Mouse (Mus musculus) adrenal gland, adult 8-10 months (tissue): ENCODE data around the gene Rin2. TPM values are rescaled to one million over a fixed set of nuclear protein-coding genes. Genes with fewer than 3 reads are reported as not detected.

Experiments
- DNase-seq: peaks from one replicate; pipeline ENCODE4 v3.0.0; 2022
- total RNA-seq, 4 experiments: library from RNA; stranded (reverse); gene quantifications; 2 replicates each; pipeline ENCODE4 v1.2.4; 2022

Rin2 gene
- total RNA-seq, 4 experiments from 2014 or later, result 24.0 to 37.4 (median 31.6) TPM

DNA sequence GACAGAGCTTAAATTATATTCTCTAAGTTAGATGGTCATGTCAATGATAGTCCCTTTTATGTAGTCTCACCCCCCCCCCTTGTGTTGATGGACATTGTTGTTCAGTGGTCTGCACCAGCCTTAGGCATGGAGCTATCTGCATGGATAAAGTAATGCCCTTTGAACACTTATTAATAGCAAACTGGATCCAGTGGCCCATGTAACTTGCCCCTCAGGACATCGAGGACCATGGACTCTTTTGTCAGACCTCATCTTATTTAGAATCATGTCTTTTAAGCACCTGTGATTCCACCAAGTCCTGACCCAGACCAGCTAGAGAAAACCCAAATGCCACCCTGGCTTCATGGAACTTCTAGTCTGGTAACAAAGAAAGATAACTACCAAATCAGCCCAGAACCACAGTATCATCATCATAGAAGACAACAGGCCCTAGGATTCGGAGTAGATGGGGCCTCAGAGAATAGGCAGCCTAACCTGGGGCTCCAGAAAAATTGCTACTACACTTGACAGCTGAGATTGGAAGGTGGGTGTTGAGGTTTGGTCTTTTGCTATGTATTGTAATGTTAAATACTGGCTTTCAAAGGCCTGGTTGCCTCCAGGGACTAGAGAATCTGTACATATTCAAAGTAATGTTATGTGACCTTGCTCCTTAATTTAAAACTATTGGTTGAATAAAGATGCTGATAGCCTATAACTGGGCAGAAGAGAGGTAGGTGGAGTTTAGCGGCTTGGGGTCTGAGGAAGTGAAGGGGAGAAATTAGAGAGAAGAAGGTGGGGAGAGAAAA lies 113.7 kb downstream of the Rin2 start:
- DNase-seq, result no peak

DNA sequence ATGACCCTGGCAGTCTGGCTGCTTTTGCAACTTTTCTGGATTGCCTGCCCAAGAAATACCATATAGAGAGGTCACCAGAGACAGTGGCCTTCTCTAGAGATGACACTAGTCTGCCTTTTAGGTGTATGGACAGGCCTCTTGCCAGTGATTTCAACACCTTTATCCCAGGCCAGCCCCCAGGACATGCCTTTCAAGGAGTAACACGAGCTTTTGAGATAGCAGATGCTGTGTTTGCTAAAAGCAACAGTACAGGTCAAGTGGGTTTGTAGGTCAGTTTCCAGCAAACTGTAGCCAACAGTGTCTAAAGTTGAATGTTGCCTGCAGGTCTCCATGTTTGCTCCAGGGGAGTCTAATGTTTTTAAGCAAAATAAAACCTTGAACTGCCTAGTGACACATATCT lies 118.7 kb downstream of the Rin2 start:
- no peak for DNase-seq

DNA sequence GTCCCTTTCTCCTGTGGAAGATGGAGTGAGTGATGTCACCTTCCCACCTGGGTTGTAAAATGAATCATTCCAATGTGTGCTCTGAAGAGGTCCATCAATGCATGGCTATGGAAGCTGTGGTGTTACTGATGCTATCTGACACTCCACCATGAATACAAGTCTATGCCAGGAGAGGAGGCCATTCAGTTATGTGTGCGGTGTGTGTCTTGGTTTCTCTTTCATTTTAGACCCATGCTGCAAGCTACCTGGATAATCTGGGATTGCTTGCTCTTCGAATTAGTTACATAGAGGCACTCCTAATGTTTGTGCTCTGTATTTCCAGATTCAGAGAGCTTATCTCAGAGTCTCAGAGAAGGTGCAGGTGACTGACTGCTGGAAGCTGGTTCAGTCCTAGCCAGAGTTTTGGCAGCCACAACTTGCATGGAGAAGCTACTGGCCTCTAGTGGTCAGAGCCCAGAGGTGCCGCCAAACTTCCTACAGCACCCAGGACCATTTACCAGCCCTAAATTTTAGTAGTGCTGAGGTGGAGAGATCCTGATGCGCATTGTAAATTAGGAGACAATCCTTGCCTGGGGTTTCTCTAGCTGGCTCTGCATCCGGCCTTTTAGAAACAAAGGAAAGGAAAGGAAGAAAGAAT lies 119.4 kb downstream of the Rin2 start:
- DNase-seq, result no peak

- DNase-seq, result no peak
Observed at GRCm38 (mm10) chr2:145797851-145798250, 122.8 kb downstream of the Rin2 start.

DNA sequence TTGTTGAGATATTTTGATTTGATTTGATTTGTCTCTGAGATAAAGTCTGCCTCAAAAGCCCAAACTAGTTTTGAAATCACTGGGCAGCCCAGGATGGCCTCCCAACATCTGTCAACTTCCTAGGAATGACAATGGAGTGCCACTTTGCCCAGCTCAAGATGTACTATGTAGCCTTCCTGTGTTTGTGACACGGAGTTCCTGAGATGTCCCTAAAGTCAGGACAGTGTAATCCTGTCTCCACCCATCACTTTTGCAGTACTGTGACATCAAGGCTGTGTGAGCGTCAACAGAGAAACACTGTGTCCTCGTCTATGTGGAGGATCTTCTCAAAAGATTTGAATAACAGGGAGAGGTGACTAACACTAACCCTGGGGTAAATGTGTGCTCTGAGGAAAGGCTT lies 123.9 kb downstream of the Rin2 start:
- DNase-seq, result no peak

DNA sequence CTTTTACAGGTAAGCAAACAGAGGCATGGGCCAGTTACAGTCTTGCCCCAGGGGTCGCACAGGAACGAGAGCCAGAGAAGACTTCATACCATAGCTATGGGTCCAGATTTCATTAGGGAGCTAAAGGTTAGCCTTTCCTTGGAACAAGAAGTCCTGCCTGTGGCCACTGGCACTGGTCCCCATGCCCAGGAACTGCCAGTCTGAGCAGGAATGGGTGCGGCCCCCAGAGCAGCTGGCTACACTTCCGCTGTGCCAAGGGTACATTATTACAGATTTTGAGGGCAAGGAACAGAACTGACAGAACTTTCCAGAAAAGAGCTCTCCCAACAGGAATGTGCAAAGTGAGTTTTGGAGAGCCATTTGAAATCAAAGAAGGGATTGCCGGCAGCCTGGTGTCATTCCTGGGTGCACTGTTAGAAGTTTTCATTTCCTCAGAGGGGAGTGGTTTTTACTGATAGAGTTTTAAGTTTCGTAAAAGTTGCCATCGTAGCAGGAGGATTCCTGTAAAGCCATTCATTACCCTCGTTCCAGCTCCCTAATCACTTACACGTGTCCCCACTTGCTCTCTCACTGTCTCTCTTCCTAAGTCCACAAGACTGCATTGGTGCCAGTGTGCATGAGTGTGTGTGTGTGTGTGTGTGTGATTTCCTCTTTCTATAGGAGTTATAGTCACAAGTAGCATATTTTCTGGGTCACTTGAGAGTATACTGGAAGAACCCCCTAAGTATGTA lies 126.5 kb downstream of the Rin2 start:
- no peak for DNase-seq

DNA sequence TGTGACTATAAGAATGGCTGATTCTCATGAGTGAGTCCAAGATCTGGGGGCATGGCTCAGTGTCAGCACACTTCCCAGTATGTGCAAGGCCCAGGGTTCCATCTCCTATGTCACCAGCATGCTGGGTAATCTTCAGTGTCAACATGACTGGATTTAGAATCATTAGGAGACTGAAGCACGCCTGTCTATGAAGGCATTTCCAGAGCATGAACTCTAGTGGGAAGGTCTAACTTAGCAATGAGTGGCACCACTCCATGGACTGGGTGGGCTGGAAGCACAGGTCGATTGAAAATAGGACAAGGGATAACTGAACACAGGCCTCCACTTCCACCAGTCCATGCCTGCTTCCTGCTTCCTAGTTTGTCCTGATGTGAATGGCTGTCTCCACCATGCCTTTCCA lies 127.6 kb downstream of the Rin2 start:
- no peak for DNase-seq

DNA sequence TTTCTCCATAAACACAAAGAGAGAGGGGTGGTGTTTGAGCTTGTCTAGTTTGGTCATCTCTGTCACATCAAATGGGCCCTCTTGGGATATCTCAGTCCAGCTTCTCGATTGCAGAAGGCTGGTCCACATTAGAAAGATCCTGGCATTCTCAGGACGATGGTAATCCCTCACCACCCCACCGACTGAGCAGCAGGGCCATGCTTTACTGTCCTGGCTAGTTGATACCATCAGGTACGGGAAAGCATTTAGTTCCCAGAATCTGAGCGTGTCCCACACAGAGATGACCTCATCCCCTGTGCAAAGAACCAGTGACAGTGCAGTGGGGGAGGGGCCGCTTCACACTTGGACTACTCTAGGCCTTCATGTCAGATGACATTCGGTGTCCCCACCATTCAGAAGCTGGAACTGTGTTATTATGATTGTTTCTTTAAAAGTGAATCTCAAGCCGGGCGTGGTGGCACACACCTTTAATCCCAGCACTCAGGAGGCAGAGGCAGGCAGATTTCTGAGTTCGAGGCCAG lies 128.9 kb downstream of the Rin2 start:
- DNase-seq, result no peak

- no peak for DNase-seq
Observed at GRCm38 (mm10) chr2:145804524-145804923, 129.5 kb downstream of the Rin2 start.

- DNase-seq, result no peak
Observed at GRCm38 (mm10) chr2:145807276-145807675, 132.3 kb downstream of the Rin2 start.

GRCm38 (mm10) chr2:145808251-145808650 lies 133.2 kb downstream of the Rin2 start:
- no peak for DNase-seq

DNA sequence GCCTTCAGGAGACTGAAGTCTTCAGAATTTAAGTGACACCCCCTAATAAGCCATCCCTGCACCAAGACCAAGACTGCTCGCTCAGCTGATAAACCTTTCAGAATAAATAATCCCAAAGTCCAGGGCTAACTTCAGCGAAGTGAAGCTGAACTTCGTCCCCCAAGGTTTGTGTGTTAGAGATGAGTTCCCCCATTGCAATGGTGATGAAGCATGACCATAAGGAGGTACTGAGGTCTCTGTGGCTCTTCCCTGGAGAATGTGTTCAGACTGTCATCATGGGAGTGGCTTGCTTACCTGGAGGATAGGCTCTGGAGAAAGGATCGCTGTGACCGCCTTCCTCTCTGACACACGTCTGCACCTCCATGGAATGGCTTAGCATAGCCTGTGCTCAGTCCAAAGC lies 133.7 kb downstream of the Rin2 start:
- no peak for DNase-seq

DNA sequence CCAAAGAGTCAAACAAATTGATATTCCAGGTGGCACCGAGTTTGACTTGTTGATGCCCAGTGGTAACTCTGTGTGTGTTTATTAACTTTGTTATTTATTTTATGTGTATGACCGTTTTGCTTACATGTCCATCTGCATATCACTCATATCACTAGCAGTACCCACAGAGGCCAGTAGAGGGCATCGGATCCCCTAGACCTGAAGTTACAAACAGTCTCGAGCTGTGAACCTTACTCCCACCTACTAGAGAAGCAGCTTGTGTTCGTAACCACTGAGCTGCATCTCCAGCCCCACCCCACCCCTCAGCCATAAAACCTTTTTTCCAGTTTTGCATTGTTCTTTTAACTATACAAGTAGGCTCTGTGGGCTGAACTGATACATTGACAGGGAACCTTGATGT lies 135.7 kb downstream of the Rin2 start:
- DNase-seq, result no peak

GRCm38 (mm10) chr2:145812818-145813217 lies 137.8 kb downstream of the Rin2 start:
- DNase-seq, result no peak

GRCm38 (mm10) chr2:145817195-145817594 lies 142.2 kb downstream of the Rin2 start:
- no peak for DNase-seq

DNA sequence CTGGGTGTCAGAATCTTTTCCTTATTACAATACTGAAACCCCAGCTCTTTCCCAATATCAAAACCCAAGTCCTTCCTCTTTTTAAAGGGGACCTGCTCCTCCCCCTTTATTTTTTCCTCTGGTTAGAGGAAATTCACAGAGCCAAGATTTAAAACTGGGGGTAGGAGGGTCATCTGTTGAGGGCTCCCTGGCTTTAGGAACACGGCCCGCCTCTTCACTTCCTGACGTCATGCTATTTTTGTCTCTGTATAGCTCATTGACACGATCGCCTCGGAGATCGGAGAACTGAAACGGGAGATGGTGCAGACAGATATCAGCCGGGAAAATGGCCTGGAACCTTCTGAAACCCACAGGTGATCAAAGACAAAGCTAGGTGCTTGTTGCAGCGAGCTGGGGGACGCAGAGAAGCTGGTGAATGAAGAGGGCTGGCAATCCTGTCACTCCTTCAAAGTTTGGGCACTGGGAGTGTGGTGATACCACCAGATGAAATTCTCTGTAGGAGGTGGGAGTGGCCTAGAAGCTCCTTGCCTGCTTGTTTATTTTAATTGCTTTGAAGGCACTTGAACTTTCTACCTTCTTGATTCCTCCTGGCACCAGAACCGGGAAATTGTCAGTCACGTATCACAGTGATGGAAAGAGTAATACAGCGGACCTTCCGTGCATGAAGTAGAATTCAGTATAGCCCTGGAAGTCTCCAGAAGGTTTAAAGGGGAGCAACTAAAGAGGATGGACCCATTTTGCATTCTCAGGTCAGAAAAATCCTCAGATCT lies 147.2 kb downstream of the Rin2 start:
- no peak for DNase-seq

DNA sequence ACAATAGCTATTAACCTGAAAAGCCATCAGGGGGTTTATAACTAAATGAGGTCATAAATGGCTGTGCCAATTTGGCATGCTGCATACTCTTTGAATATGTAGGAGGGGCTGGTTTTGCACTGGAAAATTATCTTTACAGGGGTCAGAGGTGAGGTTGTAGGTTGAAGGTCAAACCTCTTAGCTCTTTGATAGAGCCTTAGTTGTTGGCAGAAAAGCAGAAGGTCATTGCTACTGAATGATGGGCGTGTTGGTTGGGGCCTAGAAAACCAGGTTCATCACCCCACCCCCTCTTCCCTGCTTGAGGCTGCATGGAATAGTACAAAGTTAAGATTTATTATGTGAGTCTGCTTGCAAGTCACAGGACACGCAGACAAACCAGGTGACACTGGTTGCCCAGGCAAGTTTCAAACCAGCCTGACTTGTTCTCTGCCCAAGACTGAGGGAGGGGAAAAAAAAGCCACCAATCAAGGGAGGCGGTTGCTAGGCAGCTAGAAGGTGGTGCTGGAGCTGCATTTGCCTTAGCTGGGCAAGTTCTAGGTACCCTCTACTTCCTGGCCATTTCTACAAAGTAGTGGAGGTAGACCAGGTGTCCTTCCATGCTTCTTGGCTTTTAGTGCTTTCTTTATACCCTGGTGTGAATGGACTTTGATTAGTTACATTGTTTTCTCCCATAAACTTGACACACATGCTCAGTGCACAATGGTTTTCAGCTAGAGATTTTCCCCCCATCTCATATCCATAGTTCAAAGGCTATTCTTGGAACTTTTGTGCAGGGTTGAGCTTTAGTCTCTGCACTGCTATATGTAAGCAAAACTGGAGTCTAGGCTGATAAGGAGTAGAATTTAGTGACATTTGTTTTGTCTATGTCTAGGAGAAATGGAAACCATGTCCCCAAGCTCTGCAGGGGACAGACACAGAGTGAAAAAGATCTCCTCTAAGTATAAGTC lies 148.0 kb downstream of the Rin2 start:
- DNase-seq, result no peak

DNA sequence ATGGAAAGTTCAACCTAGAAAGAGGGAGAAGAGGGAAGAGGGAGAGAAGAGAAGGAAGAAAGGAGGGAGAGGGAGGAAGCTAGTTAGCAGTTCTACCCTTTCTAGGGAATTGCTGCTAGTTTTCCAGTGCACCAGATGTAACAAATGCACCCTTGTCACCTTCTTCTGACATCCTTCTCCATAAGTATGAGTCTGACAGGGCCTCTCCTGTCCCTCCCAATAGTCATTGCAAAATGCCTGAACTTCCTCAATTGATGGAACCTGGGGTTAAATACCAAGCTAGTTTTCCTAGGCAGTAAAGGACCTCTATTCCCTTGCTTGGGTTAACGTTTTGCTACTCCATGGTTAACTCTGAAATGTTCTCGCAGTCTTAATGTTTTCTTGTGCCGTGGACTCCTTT lies 149.7 kb downstream of the Rin2 start:
- no peak for DNase-seq

- DNase-seq, result no peak
Observed at GRCm38 (mm10) chr2:145825221-145825620, 150.2 kb downstream of the Rin2 start.

- no peak for DNase-seq
Observed at GRCm38 (mm10) chr2:145827930-145828329, 152.9 kb downstream of the Rin2 start.

GRCm38 (mm10) chr2:145828603-145829002 lies 153.6 kb downstream of the Rin2 start:
- no peak for DNase-seq
